Mouse (Mus musculus) myocyte (in vitro differentiated cells): ENCODE data around the gene Vmn2r88.

Experiments
- E2F4 ChIP-seq: IDR thresholded peaks from one replicate; pipeline ENCODE4 v1.6.1; 2011; ENCODE audit warnings: mild to moderate bottlenecking, control low read depth, moderate library complexity; ENCODE audit not compliant: insufficient read depth
- MAX ChIP-seq: IDR thresholded peaks from one replicate; pipeline ENCODE4 v1.6.1; 2011; ENCODE audit warnings: low read depth, mild to moderate bottlenecking, control low read depth
- POLR2A ChIP-seq: IDR thresholded peaks from one replicate; pipeline ENCODE4 v1.6.1; 2011; ENCODE audit warnings: low read depth, mild to moderate bottlenecking, control low read depth, moderate library complexity; ENCODE audit not compliant: insufficient read length
- POLR2AphosphoS2 ChIP-seq: IDR thresholded peaks from one replicate; pipeline ENCODE4 v1.6.1; 2011; ENCODE audit warnings: low read depth, control low read depth; ENCODE audit not compliant: insufficient read length
- USF1 ChIP-seq: IDR thresholded peaks from one replicate; pipeline ENCODE4 v1.6.1; 2011; ENCODE audit warnings: low read depth, mild to moderate bottlenecking, control low read depth, moderate library complexity

DNA sequence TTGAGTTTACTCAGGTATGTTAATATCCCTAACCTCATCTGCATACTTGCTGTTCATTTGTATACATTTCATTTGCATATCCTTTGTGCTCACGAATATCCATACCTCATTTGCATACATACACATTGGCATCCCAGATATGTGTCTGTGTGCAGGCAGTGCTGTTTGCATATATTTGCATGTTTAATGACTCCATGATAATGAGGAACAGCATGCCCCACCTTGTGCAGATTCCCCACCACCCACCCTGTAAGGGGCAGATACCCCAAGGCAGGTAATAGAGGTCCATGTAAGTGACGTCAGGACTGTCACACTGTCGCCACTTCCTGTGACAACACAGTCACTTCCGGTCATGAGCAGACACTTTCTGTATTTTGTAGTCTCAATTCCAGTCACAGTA, 24.9 kb upstream of the Vmn2r88 start:
- TF ChIP-seq POLR2A (no peak), USF1 (no peak), E2F4 (no peak), POLR2AphosphoS2 (no peak), MAX (no peak)
